Mouse (Mus musculus): ENCODE results near the gene Tph1.

The Tph1 gene

GRCm38 (mm10) chr7:46648431-46649140 lies 23.8 kb downstream of the Tph1 start:
- no peak for DNase-seq

- peak; percentile 74 to 77 for DNase-seq
Measured at GRCm38 (mm10) chr7:46643172-46643571, 29.2 kb downstream of the Tph1 start.

- no peak for DNase-seq
Measured at GRCm38 (mm10) chr7:46640062-46640461, 32.3 kb downstream of the Tph1 start.

GRCm38 (mm10) chr7:46639692-46640031 lies 32.7 kb downstream of the Tph1 start, which contains the start of gene Sergef:
TSS of gene Sergef (minus strand) at chr7:46639807.
- DNase-seq, result peak; percentile 86 to 92

GRCm38 (mm10) chr7:46638889-46639691 lies 33.2 kb downstream of the Tph1 start:
- peak in 1 of 2 experiments; percentile 49 for DNase-seq

- DNase-seq, result no peak
Measured at GRCm38 (mm10) chr7:46628375-46628975, 43.9 kb downstream of the Tph1 start.

GRCm38 (mm10) chr7:46623979-46624378 lies 48.4 kb downstream of the Tph1 start:
- DNase-seq, result no peak

- no peak for DNase-seq
Measured at GRCm38 (mm10) chr7:46618416-46619110, 53.8 kb downstream of the Tph1 start.

- no peak for DNase-seq
Measured at GRCm38 (mm10) chr7:46616429-46617005, 55.8 kb downstream of the Tph1 start.

GRCm38 (mm10) chr7:46615256-46615977 lies 56.9 kb downstream of the Tph1 start:
- DNase-seq, result no peak

GRCm38 (mm10) chr7:46614263-46614662 lies 58.1 kb downstream of the Tph1 start:
- no peak for DNase-seq

GRCm38 (mm10) chr7:46613091-46613490 lies 59.2 kb downstream of the Tph1 start:
- DNase-seq, result peak; percentile 61 to 63

- no peak for DNase-seq
Measured at GRCm38 (mm10) chr7:46612421-46612937, 59.9 kb downstream of the Tph1 start.

GRCm38 (mm10) chr7:46611970-46612369 lies 60.4 kb downstream of the Tph1 start:
- DNase-seq, result peak; percentile 76 to 84

GRCm38 (mm10) chr7:46609317-46609716 lies 63.0 kb downstream of the Tph1 start:
- peak; percentile 49 to 53 for DNase-seq

GRCm38 (mm10) chr7:46607428-46608055 lies 64.8 kb downstream of the Tph1 start:
- peak; percentile 69 to 80 for DNase-seq

GRCm38 (mm10) chr7:46607031-46607426 lies 65.3 kb downstream of the Tph1 start:
- DNase-seq, result peak in 1 of 2 experiments; percentile 41

- peak; percentile 96 for DNase-seq
Measured at GRCm38 (mm10) chr7:46606391-46607030, 65.8 kb downstream of the Tph1 start.

GRCm38 (mm10) chr7:46603051-46603450 lies 69.3 kb downstream of the Tph1 start:
- DNase-seq, result peak; percentile 92 to 95

GRCm38 (mm10) chr7:46602079-46602478 lies 70.3 kb downstream of the Tph1 start:
- DNase-seq, result peak in 1 of 2 experiments; percentile 34

- no peak for DNase-seq
Measured at GRCm38 (mm10) chr7:46601097-46601496, 71.2 kb downstream of the Tph1 start.

Measured in cerebellum, postnatal 36 days (tissue).